Mouse (Mus musculus): ENCODE results near the gene Galt.

DNA sequence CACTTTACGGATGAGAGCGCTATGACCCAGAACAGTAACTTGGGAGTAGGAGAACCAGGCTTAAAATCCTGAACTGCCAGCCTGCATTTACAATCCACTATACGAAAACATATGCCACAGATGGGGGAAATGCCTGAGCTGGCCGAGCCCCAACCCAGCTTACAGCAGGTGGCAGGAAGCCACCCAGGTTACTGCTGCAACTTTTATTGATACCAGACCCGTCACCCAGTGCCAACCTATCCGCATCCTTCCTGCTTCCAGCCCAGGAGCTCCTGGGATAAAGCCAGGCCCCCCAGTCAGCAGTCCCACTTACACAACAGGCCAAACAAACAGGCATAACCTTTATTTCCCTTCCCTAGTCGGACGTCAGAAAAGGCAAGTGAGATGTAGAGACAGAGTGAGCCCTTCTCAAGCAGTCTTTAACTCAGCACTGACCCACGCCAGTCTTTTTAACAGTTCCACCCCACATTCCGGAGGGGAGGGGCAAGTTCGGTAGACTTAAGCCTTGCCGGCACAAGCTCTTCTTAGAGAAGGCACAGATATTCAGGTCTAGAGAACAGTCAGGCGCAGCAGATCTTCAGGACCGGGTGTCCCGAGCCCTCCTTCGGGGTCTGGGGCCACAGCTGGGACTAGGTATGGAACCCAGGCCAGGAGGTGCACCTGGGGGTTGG, 43.2 kb upstream of the Galt start:
- TF ChIP-seq POLR2A (IDR thresholded peaks at IDR 0.05; ENCODE audit: low read depth, low read length) (no peak), CTCF (conservative IDR thresholded peaks at IDR 0.05; ENCODE audit: insufficient read depth, insufficient read length, low read depth, low read length) (no peak)
